Mouse (Mus musculus): ENCODE data around the gene Opalin.

The Opalin gene

DNA sequence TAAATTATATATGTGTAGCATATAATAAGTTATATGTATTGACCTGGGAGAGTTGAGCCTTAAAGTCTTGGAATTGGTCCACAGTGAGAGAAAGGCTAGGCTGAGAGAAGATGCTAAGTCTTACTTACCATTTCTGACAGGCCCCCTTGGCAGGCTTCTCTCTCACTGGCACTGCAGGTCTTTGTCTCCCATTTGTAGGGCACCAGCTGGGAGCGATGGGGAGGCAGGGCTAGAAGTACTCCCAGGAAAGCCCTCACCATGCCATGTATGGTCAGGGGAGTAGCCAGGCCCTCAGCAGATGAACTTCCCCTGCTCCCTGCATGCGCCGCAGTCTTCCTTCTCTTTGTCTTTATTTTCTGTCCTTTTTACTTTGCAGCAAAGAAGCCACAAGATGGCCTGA is at the start of gene Opalin:
Opalin (minus strand) TSS at position 208 of the 400 bp plus-strand sequence.
- TF ChIP-seq GATA4 (IDR thresholded peaks at IDR 0.05; ENCODE audit: insufficient replicate concordance, low read length): no peak

DNA sequence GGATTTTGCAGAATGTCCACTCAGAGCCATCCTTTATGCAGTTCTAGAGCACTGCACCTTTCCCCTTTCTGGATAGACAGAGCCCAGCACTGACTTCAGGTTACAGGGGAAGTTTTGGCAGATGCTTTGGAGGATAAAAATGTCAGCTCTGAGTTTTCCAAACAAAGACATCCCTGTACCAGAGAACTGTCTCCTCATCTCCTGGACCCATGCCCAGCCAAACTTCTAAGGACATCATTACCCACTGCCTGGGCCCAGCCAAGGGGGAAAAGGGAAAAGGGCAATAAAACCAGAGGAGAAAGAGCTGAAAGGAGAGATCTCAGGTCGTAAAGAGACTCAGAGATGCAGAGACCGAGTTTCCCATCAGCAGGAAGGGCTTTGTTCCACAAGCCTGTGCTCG is 46.1 kb upstream of the Opalin start:
- TF ChIP-seq GATA4 (IDR thresholded peaks at IDR 0.05; ENCODE audit: insufficient replicate concordance, low read length): no peak

DNA sequence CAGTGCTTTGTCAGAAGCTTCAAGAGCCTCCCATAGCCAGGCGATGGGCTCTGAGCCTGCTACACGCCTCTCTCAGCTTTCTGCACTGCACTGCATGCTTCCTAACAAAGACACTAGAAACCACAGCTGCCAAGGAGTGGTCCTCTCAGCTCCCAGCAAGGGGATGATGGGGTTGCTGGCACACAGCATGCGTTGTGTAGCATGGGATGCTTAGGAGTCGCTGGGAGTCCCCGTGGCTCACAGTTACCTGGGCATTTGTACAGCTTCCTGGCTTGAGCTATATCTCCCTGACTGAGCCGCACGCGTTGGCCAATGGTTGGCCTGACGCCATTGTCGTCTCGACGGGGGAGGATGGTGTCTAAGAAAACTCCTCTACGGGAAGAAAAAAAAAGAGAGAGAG is 43.0 kb upstream of the Opalin start:
- no peak for TF ChIP-seq GATA4 (IDR thresholded peaks at IDR 0.05; ENCODE audit: insufficient replicate concordance, low read length)

DNA sequence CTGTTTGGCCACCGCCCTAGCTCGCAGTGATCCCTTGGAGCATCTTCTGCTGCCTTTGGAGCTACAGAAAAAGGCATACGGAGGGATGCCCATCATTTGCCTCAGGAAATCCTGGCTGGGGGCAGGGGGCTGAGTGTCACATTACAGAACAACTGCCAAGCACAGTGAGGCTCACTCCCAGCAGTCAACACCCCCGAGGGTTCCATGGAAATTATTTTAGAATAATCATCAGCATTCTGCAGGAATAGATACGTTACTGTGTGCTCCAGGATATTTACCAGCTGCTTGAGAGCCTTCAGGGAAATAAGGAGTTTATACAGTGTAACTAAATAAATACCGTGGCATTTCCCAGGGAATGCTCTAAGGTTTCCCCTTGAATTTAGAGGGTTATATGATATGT is 41.4 kb upstream of the Opalin start:
- TF ChIP-seq GATA4 (IDR thresholded peaks at IDR 0.05; ENCODE audit: insufficient replicate concordance, low read length): no peak

DNA sequence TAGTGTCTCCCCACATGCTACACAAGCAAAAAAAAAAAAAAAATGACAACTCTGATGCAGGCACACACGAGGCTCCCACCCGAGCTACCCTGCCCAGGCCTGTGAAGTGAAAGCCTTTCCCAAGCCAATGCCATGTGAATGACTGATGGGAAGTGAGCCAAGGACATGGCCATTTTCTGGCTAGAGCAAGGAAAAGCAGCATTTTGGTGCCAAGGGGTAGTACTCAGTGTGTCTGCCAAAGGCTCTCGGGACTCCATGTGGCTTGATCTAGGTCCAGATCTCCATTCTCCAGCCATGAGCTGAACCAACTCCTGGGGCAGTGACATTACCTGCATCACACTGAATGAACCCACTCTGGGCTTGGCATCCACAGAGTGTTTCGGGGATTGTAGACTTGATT is 40.4 kb upstream of the Opalin start:
- TF ChIP-seq GATA4 (IDR thresholded peaks at IDR 0.05; ENCODE audit: insufficient replicate concordance, low read length): no peak

DNA sequence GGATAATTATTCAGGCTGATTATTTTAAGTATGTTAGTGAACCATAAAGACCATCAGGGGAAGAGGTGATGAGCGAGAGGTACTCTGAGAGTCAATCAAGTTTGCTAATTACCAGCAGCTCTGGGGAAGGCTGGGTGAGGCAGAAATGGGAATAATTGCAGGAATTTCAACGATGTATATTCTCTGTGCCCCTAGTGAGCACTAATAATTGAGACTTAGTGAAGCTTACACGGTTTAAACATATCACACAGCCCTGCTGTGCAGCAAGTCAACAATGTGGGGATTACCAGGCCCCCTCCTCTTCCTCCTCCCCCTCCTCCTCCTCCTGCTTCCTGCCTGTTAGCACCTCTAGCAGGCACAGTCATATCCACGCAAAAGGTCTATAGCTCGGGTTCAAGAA is 37.7 kb upstream of the Opalin start:
- TF ChIP-seq GATA4 (IDR thresholded peaks at IDR 0.05; ENCODE audit: insufficient replicate concordance, low read length): no peak

DNA sequence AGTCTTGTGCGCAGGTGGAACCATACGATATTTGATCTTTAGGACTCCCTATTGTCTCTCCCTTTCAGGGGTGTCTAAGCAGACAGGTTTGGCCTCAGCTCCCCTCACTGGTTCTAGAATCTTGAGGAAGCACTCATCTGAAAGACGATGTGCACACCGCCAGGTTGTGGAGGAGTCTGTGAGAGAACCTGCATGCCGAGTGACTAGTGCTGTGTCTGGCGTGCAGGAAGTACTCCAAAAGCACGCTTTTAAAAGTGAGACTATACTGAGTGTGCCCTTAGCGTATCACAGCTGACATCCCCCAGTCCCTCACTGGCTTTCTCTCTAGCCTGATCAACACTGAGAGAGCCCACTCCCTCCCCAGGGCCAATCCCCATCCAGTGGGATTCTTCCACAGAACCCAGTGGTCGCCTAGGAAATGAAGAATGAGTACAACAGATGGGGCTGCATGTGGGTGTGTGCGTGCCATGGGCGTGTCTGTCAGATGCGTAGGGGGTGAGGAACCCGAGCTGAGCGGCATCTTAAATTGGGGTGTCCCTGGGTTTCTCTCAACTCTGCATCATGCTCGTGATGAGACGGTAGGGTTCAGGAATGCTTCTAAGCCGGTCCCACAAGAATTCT is 37.1 kb upstream of the Opalin start:
- TF ChIP-seq GATA4 (IDR thresholded peaks at IDR 0.05; ENCODE audit: insufficient replicate concordance, low read length): no peak

DNA sequence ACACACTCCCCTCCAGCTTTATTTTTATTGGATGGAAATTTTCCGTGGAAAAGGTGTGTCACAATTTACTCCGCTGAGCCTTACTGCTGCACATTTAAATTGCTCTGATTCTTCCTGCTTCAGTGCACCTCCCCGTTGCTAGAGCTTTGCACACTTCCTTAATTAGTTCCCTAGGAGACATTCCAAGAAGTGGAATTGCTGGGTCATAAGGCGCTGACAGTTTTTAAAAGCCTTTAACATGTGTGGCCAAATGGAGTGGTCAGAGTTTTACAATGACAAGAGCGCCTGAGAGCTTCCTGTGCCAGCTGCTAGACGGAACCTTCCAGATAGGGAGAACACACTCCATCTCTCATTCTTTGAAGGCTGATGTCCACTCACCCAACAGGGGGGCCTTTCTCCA is 35.7 kb upstream of the Opalin start:
- no peak for TF ChIP-seq GATA4 (IDR thresholded peaks at IDR 0.05; ENCODE audit: insufficient replicate concordance, low read length)

DNA sequence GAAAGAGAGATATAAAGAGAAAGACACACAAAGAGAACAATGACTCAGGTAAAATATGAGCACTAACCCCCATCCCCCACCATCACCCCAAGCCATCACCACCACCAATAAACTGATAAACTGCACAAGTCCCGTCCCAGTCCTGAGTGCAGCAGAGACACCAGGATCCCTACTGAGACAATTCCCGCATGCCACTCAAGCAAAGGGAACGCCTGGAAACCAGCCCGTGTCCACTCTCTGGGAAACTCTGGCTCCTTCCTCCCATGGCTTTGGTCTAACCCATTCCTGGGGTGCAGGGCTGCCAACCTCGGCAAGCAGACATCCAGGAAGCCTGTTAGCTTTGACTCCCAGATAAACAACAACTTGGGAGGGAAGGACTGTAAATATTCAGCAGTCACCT is 33.1 kb upstream of the Opalin start:
- TF ChIP-seq GATA4 (IDR thresholded peaks at IDR 0.05; ENCODE audit: insufficient replicate concordance, low read length): no peak

DNA sequence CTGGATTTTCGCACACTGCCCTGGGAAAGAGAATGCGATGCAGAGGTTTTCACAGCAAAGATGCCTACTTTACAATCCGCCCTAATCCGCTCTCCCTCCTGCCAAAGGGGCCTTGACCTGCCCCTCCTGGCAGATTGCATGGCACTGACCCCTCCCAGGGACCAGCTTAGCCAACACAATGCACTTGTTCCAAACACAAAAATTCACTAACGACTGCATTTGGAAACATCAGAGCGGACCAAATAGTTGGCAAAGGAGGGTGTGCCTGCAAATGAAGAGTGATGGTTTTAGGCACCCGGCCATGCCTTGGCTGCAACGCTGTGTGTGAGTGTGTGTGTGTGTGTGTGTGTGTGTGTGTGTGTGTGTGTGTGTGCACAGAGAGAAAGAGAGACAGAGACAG is 32.6 kb upstream of the Opalin start:
- no peak for TF ChIP-seq GATA4 (IDR thresholded peaks at IDR 0.05; ENCODE audit: insufficient replicate concordance, low read length)

DNA sequence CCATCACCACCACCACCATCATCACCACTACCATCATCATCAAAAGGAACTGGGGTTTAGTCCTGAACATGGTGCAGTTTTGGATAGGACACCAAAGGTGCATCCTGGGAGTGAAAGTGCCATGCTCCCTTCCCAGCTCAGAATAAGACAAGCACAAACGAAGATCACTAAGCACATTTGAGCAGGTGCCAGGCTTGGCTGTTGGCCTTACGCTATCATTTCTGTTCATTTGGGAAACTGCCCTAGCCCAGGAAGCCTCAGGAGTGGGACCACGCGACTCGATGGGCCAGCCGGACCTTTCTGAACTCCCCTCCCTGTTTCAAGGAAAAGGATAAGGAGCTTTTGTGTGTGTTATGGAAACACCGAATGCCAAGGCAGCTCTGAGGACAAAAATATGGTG is 31.8 kb upstream of the Opalin start:
- no peak for TF ChIP-seq GATA4 (IDR thresholded peaks at IDR 0.05; ENCODE audit: insufficient replicate concordance, low read length)

DNA sequence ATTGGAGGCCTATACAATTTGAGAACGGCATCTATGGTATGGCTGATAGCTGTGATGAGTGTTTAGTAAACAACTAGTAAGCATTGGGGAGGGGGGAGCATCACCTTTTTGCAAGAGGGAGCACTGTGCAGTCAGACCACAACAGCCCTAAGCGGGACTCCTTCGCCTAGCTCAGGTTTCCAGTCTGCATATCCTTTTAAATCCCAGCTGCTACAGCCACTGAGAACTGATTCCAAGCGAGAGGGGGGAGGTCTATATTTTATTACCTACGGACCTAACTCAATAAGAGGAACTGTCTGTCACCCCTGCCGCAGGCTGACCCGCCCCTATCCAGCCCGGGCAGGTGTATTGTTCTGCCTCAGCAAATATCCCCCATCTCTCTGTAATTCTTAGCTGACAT is 30.6 kb upstream of the Opalin start:
- TF ChIP-seq GATA4 (IDR thresholded peaks at IDR 0.05; ENCODE audit: insufficient replicate concordance, low read length): no peak

DNA sequence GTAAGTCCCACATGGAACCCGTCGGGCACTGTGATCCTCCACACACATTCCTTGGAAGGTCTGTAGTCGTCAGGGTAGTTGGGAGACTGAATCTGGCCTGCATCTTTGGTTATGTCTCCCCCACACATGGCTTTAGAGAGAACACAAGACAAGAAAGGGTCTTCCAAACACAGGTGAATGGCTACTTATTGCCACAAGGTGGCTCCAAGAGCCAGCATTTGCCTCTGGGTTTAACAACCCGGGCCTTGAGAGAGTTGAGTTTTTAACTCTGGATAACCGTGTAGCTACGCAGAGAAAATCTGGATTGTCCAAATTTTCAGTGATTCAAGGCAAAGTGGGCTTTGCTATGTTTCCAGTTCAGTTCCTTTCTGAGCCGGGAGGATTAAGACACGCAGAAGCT is 28.0 kb upstream of the Opalin start:
- no peak for TF ChIP-seq GATA4 (IDR thresholded peaks at IDR 0.05; ENCODE audit: insufficient replicate concordance, low read length)

DNA sequence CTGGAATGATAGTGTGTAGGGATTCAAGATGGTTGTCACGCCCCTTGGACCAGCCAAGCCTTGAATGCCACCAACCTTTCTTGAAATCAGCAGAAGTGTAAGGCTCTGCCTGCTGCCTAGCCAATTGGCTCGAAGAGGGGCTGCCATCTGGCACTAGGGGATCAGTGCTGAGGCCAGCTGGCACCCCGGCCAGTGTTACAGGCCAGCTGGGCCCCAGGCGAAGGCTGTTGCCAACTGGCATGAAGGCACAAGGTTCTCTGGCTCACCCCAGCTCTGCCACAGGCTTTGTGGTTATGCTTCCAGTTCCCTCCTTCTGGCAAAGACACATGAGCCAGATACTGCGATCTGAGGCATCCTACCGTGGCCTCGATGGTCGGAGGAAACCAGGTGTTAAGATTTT is 24.5 kb upstream of the Opalin start:
- no peak for TF ChIP-seq GATA4 (IDR thresholded peaks at IDR 0.05; ENCODE audit: insufficient replicate concordance, low read length)

DNA sequence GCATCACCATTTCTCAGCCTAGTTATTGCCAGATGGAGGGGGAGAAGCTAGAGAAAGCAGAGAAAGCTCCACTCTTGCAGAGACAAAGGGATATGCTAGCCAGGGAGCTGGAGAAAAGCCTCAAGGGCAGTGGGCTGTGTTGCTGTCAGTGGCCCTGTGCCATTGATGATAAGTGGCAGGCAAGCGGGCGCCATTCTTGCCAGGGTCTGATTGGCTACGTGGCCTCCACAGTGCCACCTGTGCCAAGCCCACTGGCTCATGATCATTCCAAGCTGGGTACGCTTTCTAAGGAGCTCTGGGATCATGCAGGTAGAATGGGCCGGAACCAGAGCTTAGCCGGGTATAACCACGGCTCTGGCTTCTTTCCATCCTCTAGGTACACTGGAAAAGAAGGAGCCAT is 23.9 kb upstream of the Opalin start:
- TF ChIP-seq GATA4 (IDR thresholded peaks at IDR 0.05; ENCODE audit: insufficient replicate concordance, low read length): no peak

DNA sequence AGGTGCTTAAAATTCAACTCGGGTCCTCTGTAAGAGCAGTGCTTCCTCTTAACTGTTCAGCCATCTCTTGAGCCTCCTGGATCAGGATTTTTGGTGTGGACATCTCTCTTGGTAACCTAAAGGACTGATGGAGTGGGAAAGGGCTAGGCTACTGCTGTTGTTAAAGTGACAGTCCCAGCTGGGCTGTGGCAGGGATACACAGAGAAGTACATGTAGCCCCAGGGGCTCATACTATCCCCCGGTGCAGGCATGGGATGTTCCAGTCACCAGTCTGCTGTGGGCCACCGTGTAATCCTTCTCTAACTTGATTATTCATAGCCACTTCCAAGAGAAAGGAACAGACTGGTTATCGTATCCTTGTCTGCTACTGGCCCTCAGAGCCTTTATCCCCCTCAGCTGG is 20.1 kb upstream of the Opalin start:
- no peak for TF ChIP-seq GATA4 (IDR thresholded peaks at IDR 0.05; ENCODE audit: insufficient replicate concordance, low read length)

DNA sequence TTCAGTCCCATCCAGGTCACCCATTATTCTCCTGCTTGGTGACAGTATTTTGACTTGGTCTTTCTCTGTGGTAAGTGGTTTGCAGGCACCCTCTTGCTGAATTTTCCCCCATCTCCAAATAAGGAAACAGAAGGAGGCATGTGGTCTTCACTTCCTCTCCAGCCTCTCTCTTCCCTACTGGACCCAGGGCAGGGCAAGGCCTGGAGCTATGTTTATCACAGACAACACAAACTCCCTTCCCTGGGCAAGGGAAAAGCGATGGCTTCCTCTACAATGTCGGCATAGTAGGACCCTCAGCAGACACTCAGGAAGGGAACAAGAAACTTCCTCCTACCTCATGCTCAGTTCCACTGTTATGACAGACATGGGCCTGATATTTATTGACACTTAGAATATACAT is 15.0 kb upstream of the Opalin start:
- no peak for TF ChIP-seq GATA4 (IDR thresholded peaks at IDR 0.05; ENCODE audit: insufficient replicate concordance, low read length)

DNA sequence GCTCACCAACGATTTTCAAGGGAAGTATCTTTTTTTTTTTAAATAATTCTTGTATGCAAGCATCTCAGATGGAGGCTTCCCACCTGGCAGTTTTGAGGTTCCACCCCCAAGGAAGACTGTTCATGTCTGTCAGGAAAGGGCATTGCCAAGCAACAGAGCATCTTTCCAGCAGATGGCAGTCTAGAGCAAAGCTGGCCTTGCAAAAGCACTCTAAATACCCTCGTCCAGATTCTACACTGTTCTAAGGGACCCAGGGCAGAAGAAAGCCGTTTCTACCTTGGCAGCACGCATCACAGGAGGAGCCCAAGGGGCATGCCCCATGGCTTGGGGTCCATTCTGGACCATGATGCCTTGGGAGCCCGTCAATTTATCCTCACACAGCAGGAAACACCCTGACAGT is 12.9 kb upstream of the Opalin start:
- no peak for TF ChIP-seq GATA4 (IDR thresholded peaks at IDR 0.05; ENCODE audit: insufficient replicate concordance, low read length)

Measured in liver, adult (tissue).